Mouse (Mus musculus): ENCODE results near the gene Rtl4. TPM values are rescaled to one million over a fixed set of nuclear protein-coding genes. Genes with fewer than 3 reads are reported as not detected.
A peak's percentile ranks its signal among the peaks of the same experiment; 100 is the strongest.

Rtl4 gene
- polyA plus RNA-seq (2012; rRNA removed) (0.21 and 0.26 TPM in 2 replicates), polyA plus RNA-seq (2014; fragmentation: Nextera tagmentation; extraction: Ambion mirVana) (0.69 and 0.81 TPM in 2 replicates)

GRCm38 (mm10) chrX:144688207-144689118, at the start of gene Rtl4:
Gene Rtl4, plus strand, starts transcription at chrX:144688907.
- Histone ChIP-seq H3K9ac (replicated peaks) (no peak within 1 kb of the TSS), H3K4me1 (replicated peaks; ENCODE audit: control insufficient read depth in 2 of 2, insufficient read depth in 2 of 2, low read length in 1 of 2) (no peaks in the 10 kb centered on the region), H3K27me3 (ENCODE audit: control insufficient read depth, insufficient read depth, low read length) (peaks cover 5% of the 10 kb centered on the region), H3K9me3 (ENCODE audit: control insufficient read depth, low read length) (no peaks in the 10 kb centered on the region), H3K27ac (no peak within 1 kb of the TSS), H3K4me2 (ENCODE audit: low read depth) (peak within 1 kb of the TSS; percentile 22; the same call in 1 of the 2 replicates), H3K4me3 (ENCODE audit: insufficient read depth in 1 of 2, low read depth in 2 of 2, low read length in 2 of 2) (peak within 1 kb of the TSS; percentile 33 to 51), H3K36me3 (replicated peaks; ENCODE audit: control insufficient read depth, insufficient read depth, low read depth) (no peaks in the 10 kb centered on the region)
- no peak for TF ChIP-seq CTCF (IDR thresholded peaks at IDR 0.05; ENCODE audit: low read depth)
- TF ChIP-seq EP300 (IDR thresholded peaks at IDR 0.05; ENCODE audit: low read depth) = no peak
- DNase-seq (ENCODE audit: low read depth in 3 of 3, low spot score in 3 of 3) (no peak), ATAC-seq (ENCODE audit: insufficient read depth) (no peak)
- WGBS (ENCODE audit: insufficient replicate concordance) = 19% methylated on average over 14 of the region's 31 CpGs

DNA sequence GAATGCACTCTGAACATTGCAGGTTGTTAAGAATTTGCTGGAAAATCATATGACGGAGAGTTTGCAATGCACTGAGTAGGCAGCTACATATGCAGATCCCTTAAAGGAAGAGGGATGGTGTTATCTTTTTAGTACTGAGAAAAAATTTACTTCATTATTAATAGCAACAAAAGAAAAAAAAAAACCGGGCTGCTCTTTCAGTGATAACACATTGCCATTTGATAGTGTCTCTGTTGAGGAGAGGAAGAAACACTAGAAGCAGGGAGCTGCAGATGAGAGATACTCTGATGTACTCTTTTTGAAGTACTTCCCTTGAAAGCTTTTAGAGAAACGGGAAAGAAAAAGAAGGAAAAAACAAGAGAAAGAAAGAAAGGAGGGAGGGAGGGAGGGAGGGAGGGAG, 44.0 kb upstream of the Rtl4 start:
- H3K27ac ChIP-seq = no peak overlapping the region
- DNase-seq (ENCODE audit: low read depth in 3 of 3, low spot score in 3 of 3) (no peak), ATAC-seq (ENCODE audit: insufficient read depth) (no peak)
- no peak overlapping the region for H3K4me2 ChIP-seq (ENCODE audit: low read depth)
- no peak overlapping the region for H3K9ac ChIP-seq (replicated peaks)
- H3K4me1 ChIP-seq (replicated peaks; ENCODE audit: control insufficient read depth in 2 of 2, insufficient read depth in 2 of 2, low read length in 1 of 2) = no peaks in the 10 kb centered on the region
- TF ChIP-seq EP300 (IDR thresholded peaks at IDR 0.05; ENCODE audit: low read depth) (no peak), CTCF (IDR thresholded peaks at IDR 0.05; ENCODE audit: low read depth) (no peak)
- H3K27me3 ChIP-seq (ENCODE audit: control insufficient read depth, insufficient read depth, low read length) = no peaks in the 10 kb centered on the region
- H3K36me3 ChIP-seq (replicated peaks; ENCODE audit: control insufficient read depth, insufficient read depth, low read depth) = no peaks in the 10 kb centered on the region
- H3K4me3 ChIP-seq (ENCODE audit: insufficient read depth in 1 of 2, low read depth in 2 of 2, low read length in 2 of 2) = no peak overlapping the region
- H3K9me3 ChIP-seq (ENCODE audit: control insufficient read depth, low read length) = no peaks in the 10 kb centered on the region
- WGBS (ENCODE audit: insufficient replicate concordance) = 25% methylated on average over 3 of the region's 3 CpGs

- DNase-seq (ENCODE audit: low read depth in 3 of 3, low spot score in 3 of 3) = no peak
- WGBS (ENCODE audit: insufficient replicate concordance) = 33% methylated on average over 1 of the region's 1 CpGs
- H3K4me2 ChIP-seq (ENCODE audit: low read depth) = no peak overlapping the region
- no peaks in the 10 kb centered on the region for H3K9me3 ChIP-seq (ENCODE audit: control insufficient read depth, low read length)
- TF ChIP-seq CTCF (IDR thresholded peaks at IDR 0.05; ENCODE audit: low read depth) (peak; percentile 31; the same call in 1 of the 2 replicates), EP300 (IDR thresholded peaks at IDR 0.05; ENCODE audit: low read depth) (no peak)
- H3K27ac ChIP-seq = no peak overlapping the region
- no peaks in the 10 kb centered on the region for H3K4me1 ChIP-seq (replicated peaks; ENCODE audit: control insufficient read depth in 2 of 2, insufficient read depth in 2 of 2, low read length in 1 of 2)
- H3K9ac ChIP-seq (replicated peaks) = no peak overlapping the region
- no peak overlapping the region for H3K4me3 ChIP-seq (ENCODE audit: insufficient read depth in 1 of 2, low read depth in 2 of 2, low read length in 2 of 2)
- ATAC-seq (ENCODE audit: insufficient read depth) = no peak
- H3K27me3 ChIP-seq (ENCODE audit: control insufficient read depth, insufficient read depth, low read length) = no peaks in the 10 kb centered on the region
- no peaks in the 10 kb centered on the region for H3K36me3 ChIP-seq (replicated peaks; ENCODE audit: control insufficient read depth, insufficient read depth, low read depth)
Measured at GRCm38 (mm10) chrX:144645394-144645793, 43.3 kb upstream of the Rtl4 start.

DNA sequence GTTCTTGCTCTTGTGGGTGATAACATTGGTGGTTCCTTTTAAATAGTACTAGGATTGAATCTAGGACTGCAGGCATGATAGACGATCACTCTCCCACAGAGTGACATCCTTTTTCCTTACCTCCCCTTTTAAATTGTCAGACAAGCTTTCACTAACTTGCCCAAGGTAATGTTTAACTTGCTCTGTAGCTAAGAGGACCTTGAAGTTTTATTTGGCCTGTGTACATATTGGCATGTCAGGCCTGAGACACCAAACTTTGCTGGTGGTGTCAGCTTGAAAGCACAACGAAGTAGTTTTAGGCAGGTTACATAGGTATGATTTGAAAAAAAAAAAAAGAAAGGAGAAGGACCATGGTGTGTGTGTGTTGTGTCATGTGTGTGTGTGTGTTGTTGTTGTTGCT, 36.5 kb upstream of the Rtl4 start:
- no peaks in the 10 kb centered on the region for H3K9me3 ChIP-seq (ENCODE audit: control insufficient read depth, low read length)
- H3K4me2 ChIP-seq (ENCODE audit: low read depth) = no peak overlapping the region
- H3K27ac ChIP-seq = no peak overlapping the region
- H3K4me3 ChIP-seq (ENCODE audit: insufficient read depth in 1 of 2, low read depth in 2 of 2, low read length in 2 of 2) = no peak overlapping the region
- H3K27me3 ChIP-seq (ENCODE audit: control insufficient read depth, insufficient read depth, low read length) = no peaks in the 10 kb centered on the region
- DNase-seq (ENCODE audit: low read depth in 3 of 3, low spot score in 3 of 3) (no peak), ATAC-seq (ENCODE audit: insufficient read depth) (no peak)
- H3K9ac ChIP-seq (replicated peaks) = no peak overlapping the region
- 53% methylated on average over 2 of the region's 2 CpGs for WGBS (ENCODE audit: insufficient replicate concordance)
- no peak for TF ChIP-seq CTCF (IDR thresholded peaks at IDR 0.05; ENCODE audit: low read depth)
- TF ChIP-seq EP300 (IDR thresholded peaks at IDR 0.05; ENCODE audit: low read depth) = no peak
- H3K36me3 ChIP-seq (replicated peaks; ENCODE audit: control insufficient read depth, insufficient read depth, low read depth) = no peaks in the 10 kb centered on the region
- no peaks in the 10 kb centered on the region for H3K4me1 ChIP-seq (replicated peaks; ENCODE audit: control insufficient read depth in 2 of 2, insufficient read depth in 2 of 2, low read length in 1 of 2)

- Histone ChIP-seq H3K4me3 (ENCODE audit: insufficient read depth in 1 of 2, low read depth in 2 of 2, low read length in 2 of 2) (no peak overlapping the region), H3K36me3 (replicated peaks; ENCODE audit: control insufficient read depth, insufficient read depth, low read depth) (no peaks in the 10 kb centered on the region), H3K9ac (replicated peaks) (no peak overlapping the region), H3K27ac (no peak overlapping the region), H3K4me1 (replicated peaks; ENCODE audit: control insufficient read depth in 2 of 2, insufficient read depth in 2 of 2, low read length in 1 of 2) (no peaks in the 10 kb centered on the region), H3K27me3 (ENCODE audit: control insufficient read depth, insufficient read depth, low read length) (peaks cover 5% of the 10 kb centered on the region), H3K9me3 (ENCODE audit: control insufficient read depth, low read length) (no peaks in the 10 kb centered on the region), H3K4me2 (ENCODE audit: low read depth) (0 out of 2 replicates have a peak overlapping the region, but pooled peaks have one; percentile 22)
- TF ChIP-seq CTCF (IDR thresholded peaks at IDR 0.05; ENCODE audit: low read depth) (no peak), EP300 (IDR thresholded peaks at IDR 0.05; ENCODE audit: low read depth) (no peak)
- DNase-seq (ENCODE audit: low read depth in 3 of 3, low spot score in 3 of 3) = no peak
- no peak for ATAC-seq (ENCODE audit: insufficient read depth)
- WGBS (ENCODE audit: insufficient replicate concordance) = 21% methylated on average over 19 of the region's 20 CpGs
Measured at GRCm38 (mm10) chrX:144687742-144688141, 965 bp upstream of the Rtl4 start.

Data from liver, embryonic 14.5 days (tissue).